Mouse (Mus musculus) spleen, embryonic (tissue): Measurements from ENCODE around the gene Pigu.

Source experiments
- CTCF ChIA-PET: fragments of 350-600 bp; sonication (Branson Sonifier 250); formaldehyde crosslinking; loops from one replicate; lab custom pipeline; 2022; lab: Charles Lee

The Pigu gene

GRCm38 (mm10) chr2:155293382-155293781 is 63.8 kb downstream of the Pigu start:
- CTCF ChIA-PET = no interaction called here

DNA sequence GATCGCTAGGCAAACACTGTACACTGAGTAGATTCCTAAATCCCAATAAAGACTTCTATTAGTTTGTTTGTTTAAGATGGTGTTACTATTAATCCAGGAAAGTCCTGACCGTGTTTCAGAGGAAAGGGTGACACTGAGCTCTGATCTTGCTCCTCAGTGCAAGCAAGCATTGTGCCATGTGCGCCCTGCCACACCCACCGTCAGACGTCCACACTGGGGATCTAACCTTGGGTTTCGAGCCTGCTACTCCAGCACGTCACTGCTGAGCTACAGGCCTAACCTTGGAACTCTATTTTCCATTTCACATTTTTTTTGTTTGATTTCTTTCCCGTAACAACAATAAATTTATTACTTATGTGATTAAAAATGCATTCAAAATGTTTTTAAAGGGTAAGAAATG is 67.2 kb downstream of the Pigu start:
- CTCF ChIA-PET = no interaction called here

DNA sequence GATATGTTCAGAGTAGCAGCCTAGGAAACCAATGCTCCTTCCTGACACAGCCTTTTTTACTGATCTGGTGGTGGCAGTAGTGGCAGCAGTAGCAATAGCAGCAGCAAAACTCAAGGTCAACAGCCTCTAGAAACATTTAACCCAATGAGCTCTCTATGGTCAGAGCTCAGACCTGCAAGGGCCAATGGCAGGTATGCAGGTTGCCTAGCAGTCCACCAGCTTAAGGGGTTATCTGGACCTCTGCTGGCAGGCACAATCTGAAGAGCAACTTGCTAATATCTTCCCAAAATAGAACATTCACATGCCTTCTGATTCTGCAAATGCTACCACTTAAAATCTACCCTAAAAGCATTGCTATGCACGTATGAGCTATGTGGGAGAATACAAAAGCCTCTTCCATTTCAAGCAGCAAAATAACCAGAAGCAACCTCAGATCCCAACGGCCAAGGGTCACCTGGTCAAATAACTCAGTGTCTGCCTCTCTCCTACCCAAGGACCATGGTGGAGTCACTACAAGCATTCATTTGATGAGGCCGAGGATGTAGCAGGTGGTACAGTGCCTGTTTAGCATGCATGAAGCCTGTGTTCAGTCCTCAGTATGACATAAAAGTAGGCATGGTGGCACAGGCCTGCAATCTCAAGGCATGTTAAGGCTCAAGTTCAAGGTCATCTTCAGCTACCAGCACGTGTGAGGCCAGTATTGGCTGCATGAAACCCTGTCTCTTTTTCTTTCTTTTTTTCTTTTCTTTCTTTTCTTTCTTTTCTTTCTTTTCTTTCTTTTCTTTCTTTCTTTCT is 69.6 kb downstream of the Pigu start:
- CTCF ChIA-PET = no interaction called here

DNA sequence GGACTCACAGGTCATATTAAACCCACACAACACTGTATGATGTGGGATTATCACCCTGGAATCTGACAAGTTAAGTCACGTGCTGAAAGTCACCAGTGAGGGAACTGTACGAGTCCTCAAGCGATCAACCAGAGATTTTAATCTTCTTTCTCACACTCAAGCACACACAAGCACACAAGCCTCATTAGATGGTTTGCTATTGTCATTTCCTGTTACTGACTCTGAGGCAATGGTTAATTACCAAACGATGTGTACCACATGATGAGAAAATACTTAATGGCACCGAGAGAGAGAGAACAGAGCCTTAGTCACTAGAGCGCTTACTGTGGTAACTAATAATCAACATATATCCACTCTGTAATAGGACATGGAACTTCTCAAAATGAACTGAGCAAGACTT is 71.5 kb downstream of the Pigu start:
- CTCF ChIA-PET = no interaction called here

DNA sequence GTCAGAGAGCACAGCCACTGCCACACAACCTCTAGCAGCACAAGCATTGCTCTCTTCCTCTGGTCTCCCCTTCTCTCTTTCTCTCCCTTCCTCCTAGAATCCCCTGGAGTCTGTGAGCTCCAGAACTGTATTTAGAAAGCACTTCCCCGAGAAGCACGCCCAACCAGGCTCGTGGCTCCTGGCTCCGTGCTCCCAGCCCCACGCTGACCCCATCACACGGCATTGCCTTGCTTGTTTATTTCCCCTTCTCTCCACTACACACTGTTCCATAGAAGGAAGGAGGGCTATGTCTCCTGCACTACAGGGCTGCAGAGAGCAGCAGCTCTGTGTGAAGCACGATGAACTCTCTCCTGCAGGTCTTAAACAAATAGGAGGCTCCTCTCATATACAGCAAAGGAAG is 72.6 kb downstream of the Pigu start:
- CTCF ChIA-PET = no interaction called here

GRCm38 (mm10) chr2:155283793-155284192 is 73.4 kb downstream of the Pigu start:
- CTCF ChIA-PET = no interaction called here

GRCm38 (mm10) chr2:155280116-155280515 is 77.1 kb downstream of the Pigu start:
- CTCF ChIA-PET = no interaction called here

- CTCF ChIA-PET = no interaction called here
Observed at GRCm38 (mm10) chr2:155279163-155279562, 78.1 kb downstream of the Pigu start.

- CTCF ChIA-PET = no interaction called here
Observed at GRCm38 (mm10) chr2:155278361-155278760, 78.9 kb downstream of the Pigu start.

- CTCF ChIA-PET = no interaction called here
Observed at GRCm38 (mm10) chr2:155277721-155278120, 79.5 kb downstream of the Pigu start.

- CTCF ChIA-PET = no interaction called here
Observed at GRCm38 (mm10) chr2:155276621-155277175, 80.5 kb downstream of the Pigu start.

DNA sequence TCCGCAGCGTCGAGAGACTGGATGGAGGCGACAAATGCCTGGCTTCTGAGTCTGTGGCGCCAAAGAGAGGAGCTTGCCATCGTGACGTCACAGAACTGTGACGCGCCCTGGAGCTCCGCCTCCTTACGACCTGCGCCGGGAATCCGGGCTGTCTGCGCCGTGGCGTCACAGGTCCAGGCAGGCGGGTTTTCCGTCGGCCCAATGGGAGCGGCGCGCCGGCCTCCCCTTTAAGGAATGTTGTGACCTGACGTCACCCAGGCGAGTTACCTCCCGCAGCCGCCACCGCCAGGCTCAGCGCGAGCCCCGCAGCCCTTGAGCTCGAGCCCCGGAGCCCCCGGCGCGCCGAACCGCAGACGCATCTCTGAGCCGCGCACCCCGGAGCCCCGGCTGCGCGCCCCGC is 81.0 kb downstream of the Pigu start, which contains the start of gene Map1lc3a:
Map1lc3a (plus strand) TSS at position 103 of the 400 bp plus-strand sequence.
- CTCF ChIA-PET = no interaction called here

GRCm38 (mm10) chr2:155273603-155274002 is 83.6 kb downstream of the Pigu start:
- CTCF ChIA-PET = interaction anchor here (0.7 kb wide), 1 partner anchor 64 kb away, joined by 3 read pairs; no protein-coding TSS in a partner anchor

DNA sequence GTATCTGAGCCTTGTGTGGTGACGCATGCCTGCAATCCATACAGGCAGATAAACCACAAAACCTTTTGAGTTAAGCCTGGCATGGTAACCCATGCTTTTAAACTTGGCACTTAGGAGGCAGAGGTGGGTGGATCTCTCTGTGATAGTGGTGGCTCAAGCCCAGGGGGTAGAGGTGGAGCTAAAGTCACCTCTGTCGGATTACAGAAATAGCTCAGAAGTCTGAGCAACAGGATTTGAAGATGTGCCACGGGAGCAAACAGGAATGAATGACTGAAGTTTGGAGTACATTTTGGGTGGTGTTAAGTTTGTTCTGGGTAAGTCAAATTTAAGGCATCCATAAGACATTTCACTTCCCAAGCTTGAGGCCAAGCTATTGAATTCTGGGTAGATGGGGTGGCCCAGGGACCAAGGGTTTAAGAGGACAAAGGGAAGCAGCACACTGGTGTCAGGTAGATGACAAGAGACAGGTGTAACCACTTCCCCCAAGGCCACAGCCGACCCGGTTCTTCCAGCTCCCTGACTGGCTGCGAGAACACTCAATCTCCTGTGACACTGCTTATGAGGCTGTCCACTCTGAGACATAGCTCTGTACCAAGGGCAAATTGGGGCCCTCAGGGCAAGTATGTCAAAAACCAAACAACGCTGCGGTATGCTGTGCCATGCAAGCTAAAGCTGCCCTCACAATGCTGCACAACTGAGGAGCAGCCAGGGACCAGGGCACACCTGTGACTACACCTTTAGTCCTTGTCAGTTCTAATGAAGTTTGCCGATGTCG is 84.6 kb downstream of the Pigu start:
- CTCF ChIA-PET = no interaction called here

DNA sequence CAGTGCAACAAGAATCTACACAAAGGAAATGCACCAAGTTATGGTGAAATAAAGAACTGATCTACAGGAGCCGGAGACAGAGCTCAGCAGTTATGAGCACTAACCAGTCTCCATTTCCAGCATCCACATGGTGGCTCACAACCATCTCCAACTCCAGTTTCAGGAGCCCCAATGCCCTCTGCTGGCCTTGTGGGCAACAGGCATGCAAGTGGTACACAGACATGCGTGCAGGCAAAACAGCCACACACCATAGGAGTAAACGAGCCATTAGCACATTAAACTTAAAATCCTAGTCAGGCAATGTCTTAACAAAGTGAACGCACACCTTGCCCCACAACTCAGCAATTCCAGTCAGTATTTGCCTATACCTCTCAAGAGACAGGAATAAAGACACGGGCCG is 85.3 kb downstream of the Pigu start:
- CTCF ChIA-PET = no interaction called here

DNA sequence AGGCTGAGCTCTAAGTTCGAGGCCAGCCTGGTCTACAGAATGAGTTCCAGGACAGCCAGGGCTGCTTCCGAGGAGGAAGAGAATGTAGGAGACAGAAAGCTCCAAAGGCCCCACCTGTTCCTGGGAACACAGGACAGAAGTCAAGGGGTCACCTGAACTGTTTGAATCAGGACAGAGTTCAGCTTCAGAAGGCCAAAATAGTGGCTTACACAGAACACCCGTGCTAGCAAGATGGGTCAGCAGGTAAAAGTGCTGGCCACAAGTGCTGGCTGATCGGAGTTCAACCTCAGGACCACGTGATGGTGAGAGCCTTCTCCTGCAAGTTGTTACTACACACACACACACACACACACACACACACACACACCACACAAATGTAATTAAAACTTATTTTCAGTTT is 90.3 kb downstream of the Pigu start:
- CTCF ChIA-PET = interaction anchor here (0.7 kb wide), 2 partner anchors 58 to 194 kb away, joined by 4 to 6 read pairs; no protein-coding TSS in a partner anchor

DNA sequence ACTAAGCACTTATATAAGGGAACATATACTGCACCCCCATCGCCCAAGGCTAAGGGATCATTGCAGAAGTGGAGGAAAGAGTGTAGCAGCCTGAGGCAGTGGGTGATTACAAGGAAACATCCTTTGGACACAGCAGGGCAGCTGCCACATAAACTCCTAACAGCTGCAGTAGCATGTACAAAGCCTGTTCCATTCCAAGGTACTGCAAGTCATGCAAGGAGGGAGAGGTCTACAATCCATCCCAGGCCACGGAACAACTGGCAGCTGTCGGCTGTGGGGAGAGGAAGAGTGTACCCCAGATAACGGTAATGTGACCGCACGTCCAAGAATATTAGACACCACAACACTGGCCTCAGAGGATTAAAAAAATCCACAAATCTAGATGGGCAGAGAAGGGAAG is 91.7 kb downstream of the Pigu start:
- CTCF ChIA-PET = no interaction called here

GRCm38 (mm10) chr2:155249588-155249987 is 107.6 kb downstream of the Pigu start:
- CTCF ChIA-PET = no interaction called here

GRCm38 (mm10) chr2:155248718-155249117 is 108.5 kb downstream of the Pigu start:
- CTCF ChIA-PET = no interaction called here

DNA sequence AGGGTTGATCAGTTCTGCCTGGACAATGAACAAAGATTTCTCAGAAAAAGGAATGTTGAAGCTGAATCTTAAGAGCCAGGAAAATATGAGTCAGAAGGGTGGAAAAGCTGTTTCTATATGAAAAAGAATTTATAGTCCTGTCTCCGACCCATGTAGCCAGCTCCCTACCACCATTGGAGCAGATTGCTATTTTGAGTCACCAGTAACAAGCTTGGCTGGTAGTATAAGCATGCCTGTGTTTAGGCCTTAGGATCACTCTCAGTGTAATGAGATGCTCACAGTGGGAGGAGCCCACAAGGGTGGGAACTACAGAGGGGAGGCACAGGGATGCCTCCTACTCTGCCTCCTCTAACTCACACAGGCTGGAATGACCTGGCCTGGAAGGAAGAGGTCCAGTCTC is 109.0 kb downstream of the Pigu start:
- CTCF ChIA-PET = no interaction called here

DNA sequence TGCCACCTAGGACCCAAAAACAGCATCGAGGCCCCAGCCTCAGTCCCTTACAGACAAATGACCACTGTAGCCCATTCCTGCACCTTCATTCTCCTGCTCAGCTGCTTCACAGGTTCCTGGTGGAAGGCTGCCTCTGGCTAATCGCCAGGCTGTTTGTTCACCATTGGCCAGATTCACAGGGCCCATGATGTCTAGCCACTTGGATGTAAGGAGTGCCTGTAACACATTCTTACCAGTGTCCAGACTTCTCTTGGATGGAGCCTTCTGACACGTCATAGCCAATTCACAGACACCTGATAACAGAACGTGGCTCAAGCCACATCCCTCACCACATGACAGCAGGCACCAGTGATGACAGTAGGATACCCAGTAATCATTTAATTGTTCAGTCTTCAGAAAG is 111.0 kb downstream of the Pigu start:
- CTCF ChIA-PET = interaction anchor here (0.7 kb wide), 1 partner anchor 160 kb away, joined by 3 read pairs; no protein-coding TSS in a partner anchor

DNA sequence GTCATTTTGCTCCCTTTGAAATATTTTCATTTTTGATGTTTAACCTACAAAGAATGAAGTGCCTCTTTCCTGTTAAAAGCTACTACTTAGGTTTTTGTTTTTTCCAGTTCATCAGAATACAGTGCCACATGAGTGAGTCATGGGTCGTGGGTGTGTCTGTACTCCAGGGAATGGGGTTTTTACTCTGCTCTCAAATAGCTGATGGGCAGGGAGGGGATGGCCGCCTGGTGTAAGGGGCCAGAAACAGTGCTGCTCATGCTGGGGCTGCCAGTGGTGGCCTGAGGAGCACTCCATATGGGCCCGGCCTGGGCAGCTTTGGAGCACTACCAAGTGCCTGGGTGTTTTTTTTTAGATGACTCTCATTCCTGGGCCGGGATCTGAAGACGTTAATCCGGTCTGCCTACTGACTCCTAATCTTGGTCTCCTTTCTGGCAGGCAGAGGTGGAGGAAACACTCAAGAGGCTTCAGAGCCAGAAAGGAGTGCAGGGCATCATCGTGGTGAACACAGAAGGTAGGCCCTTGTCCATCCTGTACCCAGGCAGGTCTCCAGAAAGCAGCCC is 114.9 kb downstream of the Pigu start:
- CTCF ChIA-PET = interaction anchor here (0.5 kb wide), 1 partner anchor 118 kb away, joined by 4 read pairs; no protein-coding TSS in a partner anchor
